Mouse (Mus musculus): ENCODE data around the gene 1700018G05Rik.
"Not testable (repeated sequence)": the region's sequence is repeated elsewhere in the genome, so short reads cannot be mapped to it uniquely, and the experiment has no call there.

1700018G05Rik gene

DNA sequence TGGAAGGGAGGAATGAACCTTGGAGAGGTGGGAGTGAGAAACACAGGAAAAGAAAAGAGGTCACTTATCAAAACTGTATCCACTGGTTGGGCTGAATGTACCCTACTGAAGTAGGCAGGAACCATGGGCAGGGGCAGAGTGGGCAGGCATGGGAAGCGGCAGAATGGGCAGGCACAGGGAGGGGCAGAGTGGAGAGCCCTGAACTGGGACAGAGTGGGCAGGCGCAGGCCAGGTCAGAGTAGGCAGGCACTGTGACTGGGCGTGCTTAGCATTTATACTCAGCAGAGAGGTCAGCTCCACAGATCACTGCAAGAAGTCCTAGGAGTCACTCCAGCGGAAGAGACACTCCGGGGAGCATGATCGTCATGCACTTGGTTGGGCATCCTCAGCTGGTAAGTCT, at the start of gene 1700018G05Rik:
TSS of gene 1700018G05Rik (plus strand) at position 301 of the 400 bp plus-strand sequence.
- not testable (repeated sequence) for DNase-seq (ENCODE audit: low read depth, low spot score)

- DNase-seq (ENCODE audit: low read depth, low spot score) = not testable (repeated sequence)
These were observed 19.6 kb upstream of the 1700018G05Rik start, which contains the start of the genes Dmrtc1a and 1700011M02Rik for GRCm38 (mm10) chrX:102908587-102908986. TSS of gene Dmrtc1a (minus strand) at chrX:102908687. TSS of gene 1700011M02Rik (plus strand) at chrX:102908905.

- DNase-seq (ENCODE audit: low read depth, low spot score) = not testable (repeated sequence)
These were observed 13.3 kb upstream of the 1700018G05Rik start for GRCm38 (mm10) chrX:102914823-102915222.

- DNase-seq (ENCODE audit: low read depth, low spot score) = not testable (repeated sequence)
These were observed 1.5 kb upstream of the 1700018G05Rik start for GRCm38 (mm10) chrX:102926707-102927106.

DNA sequence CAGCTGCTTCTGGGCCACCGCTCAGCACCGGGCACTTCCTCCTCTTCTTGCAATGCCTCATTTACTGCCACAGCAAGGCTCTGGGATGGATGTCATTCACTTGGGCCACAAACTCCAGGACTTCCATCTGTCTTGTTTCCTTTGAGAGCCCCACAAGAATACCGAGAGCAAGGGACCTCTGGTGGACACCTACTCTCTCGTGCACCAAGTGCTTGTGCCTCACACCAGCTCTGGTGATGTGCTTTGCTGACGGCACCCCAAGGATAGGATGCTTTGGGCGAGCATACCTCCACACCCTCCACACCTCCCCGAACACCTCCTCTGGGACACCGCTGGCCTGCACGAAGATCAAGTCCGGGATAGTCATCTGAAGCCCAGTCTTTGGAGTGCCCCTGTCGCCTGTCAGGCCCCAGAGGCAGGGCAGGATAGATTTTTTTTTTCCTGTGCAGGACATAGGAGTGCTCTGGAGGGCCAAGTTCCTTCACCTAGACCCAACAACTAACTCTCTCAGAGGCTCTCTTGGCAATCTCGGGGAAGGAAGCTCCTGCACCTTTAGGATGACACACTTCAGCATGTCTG, 4.9 kb downstream of the 1700018G05Rik start:
- no peak for DNase-seq (ENCODE audit: low read depth, low spot score)

- no peak for DNase-seq (ENCODE audit: low read depth, low spot score)
These were observed 5.6 kb downstream of the 1700018G05Rik start for GRCm38 (mm10) chrX:102933571-102934394.

DNA sequence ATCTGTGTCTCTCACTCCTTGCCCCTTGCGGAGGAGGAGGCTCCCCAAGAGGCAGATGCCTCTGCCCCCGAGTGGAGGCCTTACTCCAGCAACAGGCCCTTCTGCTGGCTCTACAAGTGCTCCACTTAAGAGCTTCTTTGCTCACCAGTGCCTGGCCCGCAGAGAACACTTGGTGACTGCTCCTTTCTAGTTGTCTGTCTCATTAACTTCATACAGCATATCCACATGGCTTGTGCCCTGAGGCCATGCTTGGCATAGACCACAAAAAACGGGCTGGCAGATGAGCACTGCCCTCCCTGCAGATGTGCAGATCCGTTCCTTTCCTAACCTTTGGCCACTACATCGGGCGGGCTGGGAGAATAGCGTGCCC, 6.2 kb downstream of the 1700018G05Rik start:
- DNase-seq (ENCODE audit: low read depth, low spot score) = no peak

DNA sequence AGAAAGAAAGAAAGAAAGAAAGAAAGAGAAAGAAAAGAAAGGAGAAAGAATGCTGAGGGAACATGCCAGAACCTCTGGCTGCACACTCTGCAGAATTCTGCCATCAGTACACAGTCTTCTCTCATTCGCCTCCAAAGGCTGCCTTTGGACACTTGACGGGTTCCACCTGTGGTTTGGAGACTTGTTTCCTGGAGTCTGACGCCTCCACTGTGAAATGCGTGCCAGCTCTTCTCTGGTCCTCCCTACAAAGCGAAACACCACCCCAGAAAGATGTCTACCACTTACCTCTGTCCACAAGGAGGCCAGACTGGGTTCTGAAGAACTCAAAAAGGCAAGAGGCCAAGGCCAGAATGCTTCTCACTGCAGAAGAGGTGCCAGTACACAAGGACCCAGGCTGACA, 8.6 kb downstream of the 1700018G05Rik start:
- no peak for DNase-seq (ENCODE audit: low read depth, low spot score)

- not testable (repeated sequence) for DNase-seq (ENCODE audit: low read depth, low spot score)
These were observed 22.0 kb downstream of the 1700018G05Rik start for GRCm38 (mm10) chrX:102950136-102950535.

GRCm38 (mm10) chrX:102958917-102959316, 30.7 kb downstream of the 1700018G05Rik start:
- DNase-seq (ENCODE audit: low read depth, low spot score) = no peak

DNA sequence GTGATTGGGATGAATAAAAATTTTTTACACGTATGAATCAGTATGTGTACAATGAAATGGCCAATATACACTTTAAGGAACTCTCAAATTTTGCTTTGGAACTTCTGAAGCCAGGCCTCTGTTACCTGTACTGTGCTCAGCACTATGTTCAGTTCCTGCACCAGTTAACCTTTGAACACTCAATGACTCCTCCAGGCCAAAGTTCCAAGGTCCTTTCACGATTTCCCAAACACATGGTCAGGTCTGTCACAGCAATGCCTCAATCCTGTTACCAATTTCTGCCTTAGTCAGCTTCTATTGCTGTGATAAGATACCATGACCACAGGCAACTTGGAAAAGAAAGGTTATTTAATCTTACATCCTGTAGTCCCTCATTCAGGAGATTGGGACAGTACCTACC, 32.4 kb downstream of the 1700018G05Rik start:
- no peak for DNase-seq (ENCODE audit: low read depth, low spot score)

Measured in brain, embryonic 18.5 days (tissue).